Mouse (Mus musculus) stomach, postnatal 0 days (tissue): ENCODE measurements around the gene Robo2. TPM values are rescaled to one million over a fixed set of nuclear protein-coding genes. Genes with fewer than 3 reads are reported as not detected.

Experiments
- ATAC-seq: fragments of 200-750 bp; cut with Nextera tagmentation; 2 replicates; pipeline ENCODE4 v1.8.0; 2017; ENCODE audit not compliant: low FRiP score, low TSS enrichment
- DNase-seq: peaks from one replicate; pipeline ENCODE4 v3.0.0-alpha.2; 2016; ENCODE audit warnings: low spot score
- H3K27ac ChIP-seq: fragments of 300-500 bp; sonication (generic); replicated peaks from 2 replicates; pipeline ENCODE4 v1.5.1; 2014; ENCODE audit warnings: mild to moderate bottlenecking, control low read depth
- H3K27me3 ChIP-seq: fragments of 300-500 bp; sonication (generic); 2 replicates; pipeline ENCODE4 v1.6.1; 2014; ENCODE audit warnings: low read length; ENCODE audit not compliant: control insufficient read depth, insufficient read depth
- H3K36me3 ChIP-seq: fragments of 300-500 bp; sonication (generic); 2 replicates; pipeline ENCODE4 v1.6.1; 2014; ENCODE audit warnings: low read length, mixed read lengths; ENCODE audit not compliant: control insufficient read depth, insufficient read depth
- H3K4me1 ChIP-seq: fragments of 300-500 bp; sonication (generic); replicated peaks from 2 replicates; pipeline ENCODE4 v1.6.1; 2014; ENCODE audit warnings: antibody characterized with exemption; ENCODE audit not compliant: control insufficient read depth, insufficient read depth
- H3K4me2 ChIP-seq: fragments of 300-500 bp; sonication (generic); replicated peaks from 2 replicates; pipeline ENCODE4 v1.6.1; 2014; ENCODE audit warnings: low read depth, mild to moderate bottlenecking, control low read depth, moderate library complexity
- H3K4me3 ChIP-seq: fragments of 300-500 bp; sonication (generic); 2 replicates; pipeline ENCODE4 v1.5.1; 2014; ENCODE audit warnings: low read depth, low read length, control low read depth
- H3K9ac ChIP-seq: fragments of 300-500 bp; sonication (generic); 2 replicates; pipeline ENCODE4 v1.6.1; 2014; ENCODE audit warnings: mild to moderate bottlenecking, low read length, control low read depth, mixed read lengths
- H3K9me3 ChIP-seq: fragments of 300-500 bp; sonication (generic); 2 replicates; pipeline ENCODE4 v1.6.1; 2016; ENCODE audit warnings: low read length; ENCODE audit not compliant: control insufficient read depth
- CTCF ChIP-seq: IDR thresholded peaks from 2 replicates; pipeline ENCODE4 v1.5.1; 2016; ENCODE audit warnings: antibody characterized with exemption, low read depth, mild to moderate bottlenecking, moderate library complexity
- EP300 ChIP-seq: optimal IDR thresholded peaks from 2 replicates; pipeline ENCODE3; 2016; ENCODE audit warnings: antibody characterized with exemption
- WGBS: fragments of 180-500 bp; shearing (Covaris S2); extraction: QIAGEN DNeasy Blood & Tissue Kit; methylation state at CpG from one replicate; pipeline ENCODE4 v1.1.7; 2014; 5-methylcytosine and 5-hydroxymethylcytosine counted together
- microRNA counts: library from miRNA; unstranded; fragments of <30 nt; microRNA quantifications from one replicate; lab custom pipeline; 2015
- microRNA-seq: library from miRNA; unstranded; fragments of <30 nt; microRNA quantifications from one replicate; pipeline ENCODE4, GENCODE M21; 2016
- polyA plus RNA-seq: library from polyadenylated mRNA; unstranded; fragments of >200 nt; fragmentation: Nextera tagmentation; extraction: Ambion mirVana; gene quantifications from 2 replicates; pipeline ENCODE4 v1.2.1, GENCODE M21; 2015

Robo2 gene
- polyA plus RNA-seq, 1 experiment from 2014 or later, result 7.1 TPM

DNA sequence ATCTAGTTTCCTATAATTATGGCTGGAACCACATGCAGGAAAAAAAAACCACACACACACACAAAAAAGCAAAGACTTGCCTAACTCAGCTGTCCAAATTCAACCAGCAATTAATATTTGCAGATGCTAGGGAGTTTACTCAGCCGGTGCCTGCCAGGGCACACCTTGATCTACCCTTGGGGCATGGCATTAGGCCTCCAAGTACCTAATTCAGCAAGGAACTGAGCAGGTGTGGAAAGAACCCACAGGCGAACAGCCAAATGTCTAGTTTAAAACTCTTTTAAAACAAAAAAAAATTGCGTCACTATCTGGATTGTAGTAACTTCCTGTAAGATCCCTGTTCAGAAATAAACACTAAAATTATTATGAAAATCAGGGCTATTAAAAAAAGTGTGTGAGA lies 555.8 kb downstream of the Robo2 start:
- TF ChIP-seq EP300 (no peak), CTCF (no peak)
- Histone ChIP-seq H3K27ac (no peak overlapping the region), H3K4me2 (no peak overlapping the region), H3K4me1 (no peaks in the 10 kb centered on the region), H3K9ac (no peak overlapping the region), H3K9me3 (no peaks in the 10 kb centered on the region), H3K36me3 (no peaks in the 10 kb centered on the region), H3K27me3 (no peaks in the 10 kb centered on the region), H3K4me3 (no peak overlapping the region)
- whole genome bisulfite sequencing, result 57% methylated on average over 3 of the region's 3 CpGs
- ATAC-seq (no peak), DNase-seq (no peak)

MicroRNAs encoded within 50 kb of the gene (microRNA counts, 519-probe panel; counts per million panel counts)
- microRNA mmu-miR-691 (lab: Ali Mortazavi, UCI), result not detected

Small RNA genes lying within 50 kb of the gene (microRNA-seq; reads per million reads assigned to microRNA genes)
- gene Gm24272, result not detected
- not detected for gene Mir691
